Mouse (Mus musculus): ENCODE measurements around the gene Itgad. TPM values are rescaled to one million over a fixed set of nuclear protein-coding genes. Genes with fewer than 3 reads are reported as not detected.

Itgad gene
- polyA plus RNA-seq, 2 experiments, result not detected

- Histone ChIP-seq H3K27ac (replicated peaks; ENCODE audit: low read depth, low read length) (no peak overlapping the region), H3K27me3 (ENCODE audit: control insufficient read depth, insufficient read depth, low read length) (no peaks in the 10 kb centered on the region), H3K4me2 (replicated peaks; ENCODE audit: low read depth, low read length, severe bottlenecking) (no peak overlapping the region), H3K4me1 (ENCODE audit: control insufficient read depth, insufficient read depth, low read length) (no peaks in the 10 kb centered on the region), H3K9ac (ENCODE audit: low read depth, low read length, severe bottlenecking) (no peak overlapping the region), H3K9me3 (ENCODE audit: control insufficient read depth, low read length) (no peaks in the 10 kb centered on the region), H3K36me3 (ENCODE audit: control insufficient read depth, insufficient read depth, low read length) (no peaks in the 10 kb centered on the region), H3K4me3 (replicated peaks; ENCODE audit: low read length) (no peak overlapping the region)
- 70% methylated on average over 2 of the region's 2 CpGs for WGBS
- DNase-seq (ENCODE audit: low spot score) (no peak), ATAC-seq (ENCODE audit: low FRiP score, low read depth) (no peak)
- no peak for TF ChIP-seq POLR2A (IDR thresholded peaks at IDR 0.05; ENCODE audit: borderline replicate concordance, extremely low read depth, insufficient read depth, insufficient read length)
Measured at GRCm38 (mm10) chr7:128178385-128178784, 24.2 kb downstream of the Itgad start.

GRCm38 (mm10) chr7:128180126-128180525 is 25.9 kb downstream of the Itgad start:
- DNase-seq (ENCODE audit: low spot score), result no peak
- Histone ChIP-seq H3K4me2 (replicated peaks; ENCODE audit: low read depth, low read length, severe bottlenecking) (no peak overlapping the region), H3K27me3 (ENCODE audit: control insufficient read depth, insufficient read depth, low read length) (no peaks in the 10 kb centered on the region), H3K36me3 (ENCODE audit: control insufficient read depth, insufficient read depth, low read length) (no peaks in the 10 kb centered on the region), H3K27ac (replicated peaks; ENCODE audit: low read depth, low read length) (no peak overlapping the region), H3K9me3 (ENCODE audit: control insufficient read depth, low read length) (no peaks in the 10 kb centered on the region), H3K9ac (ENCODE audit: low read depth, low read length, severe bottlenecking) (no peak overlapping the region), H3K4me1 (ENCODE audit: control insufficient read depth, insufficient read depth, low read length) (no peaks in the 10 kb centered on the region), H3K4me3 (replicated peaks; ENCODE audit: low read length) (no peak overlapping the region)
- no peak for TF ChIP-seq POLR2A (IDR thresholded peaks at IDR 0.05; ENCODE audit: borderline replicate concordance, extremely low read depth, insufficient read depth, insufficient read length)
- ATAC-seq (ENCODE audit: low FRiP score, low read depth), result no peak
- 68% methylated on average over 7 of the region's 7 CpGs for WGBS

- ATAC-seq (ENCODE audit: low FRiP score, low read depth), result no peak
- no peak for TF ChIP-seq POLR2A (IDR thresholded peaks at IDR 0.05; ENCODE audit: borderline replicate concordance, extremely low read depth, insufficient read depth, insufficient read length)
Measured at GRCm38 (mm10) chr7:128180546-128180945, 26.4 kb downstream of the Itgad start.

GRCm38 (mm10) chr7:128181691-128182090 is 27.5 kb downstream of the Itgad start:
- Histone ChIP-seq H3K36me3 (ENCODE audit: control insufficient read depth, insufficient read depth, low read length) (no peaks in the 10 kb centered on the region), H3K4me3 (replicated peaks; ENCODE audit: low read length) (no peak overlapping the region), H3K9me3 (ENCODE audit: control insufficient read depth, low read length) (no peaks in the 10 kb centered on the region), H3K9ac (ENCODE audit: low read depth, low read length, severe bottlenecking) (no peak overlapping the region), H3K4me1 (ENCODE audit: control insufficient read depth, insufficient read depth, low read length) (no peaks in the 10 kb centered on the region), H3K4me2 (replicated peaks; ENCODE audit: low read depth, low read length, severe bottlenecking) (no peak overlapping the region), H3K27me3 (ENCODE audit: control insufficient read depth, insufficient read depth, low read length) (no peaks in the 10 kb centered on the region), H3K27ac (replicated peaks; ENCODE audit: low read depth, low read length) (no peak overlapping the region)
- 81% methylated on average over 10 of the region's 10 CpGs for WGBS
- no peak for ATAC-seq (ENCODE audit: low FRiP score, low read depth)
- no peak for TF ChIP-seq POLR2A (IDR thresholded peaks at IDR 0.05; ENCODE audit: borderline replicate concordance, extremely low read depth, insufficient read depth, insufficient read length)
- no peak for DNase-seq (ENCODE audit: low spot score)

More at GRCm38 (mm10) chr7:128180546-128180945, 26.4 kb downstream of the Itgad start:
- no peak for DNase-seq (ENCODE audit: low spot score)
- no peaks in the 10 kb centered on the region for H3K9me3 ChIP-seq (ENCODE audit: control insufficient read depth, low read length)
- no peak overlapping the region for H3K9ac ChIP-seq (ENCODE audit: low read depth, low read length, severe bottlenecking)
- H3K4me2 ChIP-seq (replicated peaks; ENCODE audit: low read depth, low read length, severe bottlenecking), result no peak overlapping the region
- no peaks in the 10 kb centered on the region for H3K27me3 ChIP-seq (ENCODE audit: control insufficient read depth, insufficient read depth, low read length)
- H3K4me1 ChIP-seq (ENCODE audit: control insufficient read depth, insufficient read depth, low read length), result no peaks in the 10 kb centered on the region
- no peak overlapping the region for H3K27ac ChIP-seq (replicated peaks; ENCODE audit: low read depth, low read length)
- H3K36me3 ChIP-seq (ENCODE audit: control insufficient read depth, insufficient read depth, low read length), result no peaks in the 10 kb centered on the region
- H3K4me3 ChIP-seq (replicated peaks; ENCODE audit: low read length), result no peak overlapping the region
- 57% methylated on average over 6 of the region's 6 CpGs for WGBS

GRCm38 (mm10) chr7:128201607-128202006 is 47.4 kb downstream of the Itgad start:
- TF ChIP-seq POLR2A (IDR thresholded peaks at IDR 0.05; ENCODE audit: borderline replicate concordance, extremely low read depth, insufficient read depth, insufficient read length), result no peak
- no peak overlapping the region for H3K27ac ChIP-seq (replicated peaks; ENCODE audit: low read depth, low read length)
- WGBS, result 86% methylated on average over 9 of the region's 9 CpGs

GRCm38 (mm10) chr7:128203071-128203470 is 48.9 kb downstream of the Itgad start:
- Histone ChIP-seq H3K27ac (replicated peaks; ENCODE audit: low read depth, low read length) (no peak overlapping the region), H3K9ac (ENCODE audit: low read depth, low read length, severe bottlenecking) (no peak overlapping the region), H3K36me3 (ENCODE audit: control insufficient read depth, insufficient read depth, low read length) (no peaks in the 10 kb centered on the region), H3K27me3 (ENCODE audit: control insufficient read depth, insufficient read depth, low read length) (no peaks in the 10 kb centered on the region), H3K9me3 (ENCODE audit: control insufficient read depth, low read length) (no peaks in the 10 kb centered on the region), H3K4me2 (replicated peaks; ENCODE audit: low read depth, low read length, severe bottlenecking) (no peak overlapping the region), H3K4me1 (ENCODE audit: control insufficient read depth, insufficient read depth, low read length) (no peaks in the 10 kb centered on the region), H3K4me3 (replicated peaks; ENCODE audit: low read length) (no peak overlapping the region)
- ATAC-seq (ENCODE audit: low FRiP score, low read depth), result no peak
- 86% methylated on average over 9 of the region's 9 CpGs for WGBS
- DNase-seq (ENCODE audit: low spot score), result no peak
- no peak for TF ChIP-seq POLR2A (IDR thresholded peaks at IDR 0.05; ENCODE audit: borderline replicate concordance, extremely low read depth, insufficient read depth, insufficient read length)

More at GRCm38 (mm10) chr7:128201607-128202006, 47.4 kb downstream of the Itgad start:
- Histone ChIP-seq H3K36me3 (ENCODE audit: control insufficient read depth, insufficient read depth, low read length) (no peaks in the 10 kb centered on the region), H3K4me1 (ENCODE audit: control insufficient read depth, insufficient read depth, low read length) (no peaks in the 10 kb centered on the region), H3K4me3 (replicated peaks; ENCODE audit: low read length) (no peak overlapping the region), H3K9me3 (ENCODE audit: control insufficient read depth, low read length) (no peaks in the 10 kb centered on the region), H3K4me2 (replicated peaks; ENCODE audit: low read depth, low read length, severe bottlenecking) (no peak overlapping the region), H3K9ac (ENCODE audit: low read depth, low read length, severe bottlenecking) (no peak overlapping the region), H3K27me3 (ENCODE audit: control insufficient read depth, insufficient read depth, low read length) (no peaks in the 10 kb centered on the region)
- ATAC-seq (ENCODE audit: low FRiP score, low read depth) (no peak), DNase-seq (ENCODE audit: low spot score) (no peak)
